Mouse (Mus musculus) ovary, adult 18-20 months (tissue): ENCODE measurements around the gene Sgms1.

Experiments used
- DNase-seq: peaks from one replicate; pipeline ENCODE4 v3.0.0; 2022; ENCODE audit warnings: low spot score, mixed read lengths

Gene Sgms1

DNA sequence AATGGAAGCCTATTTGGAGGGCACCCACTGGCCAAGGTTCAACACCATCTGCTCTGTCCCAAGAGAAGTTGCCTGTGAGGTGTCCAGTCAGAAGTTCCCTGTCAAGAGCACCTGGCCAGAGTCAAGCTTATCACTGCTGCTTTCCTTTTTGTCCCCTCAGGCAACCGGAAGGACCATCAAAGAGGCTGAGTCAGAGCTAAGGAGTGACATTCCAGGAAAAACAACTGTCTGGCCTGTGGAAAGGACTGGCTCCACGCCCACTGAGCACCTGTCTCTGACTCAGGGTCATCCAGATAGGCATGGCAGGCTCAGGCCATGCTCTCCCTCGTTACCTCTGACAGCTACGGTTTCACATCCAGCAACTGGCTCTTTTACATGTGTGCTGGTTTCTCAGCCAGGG is 147.4 kb downstream of the Sgms1 start:
- no peak for DNase-seq

DNA sequence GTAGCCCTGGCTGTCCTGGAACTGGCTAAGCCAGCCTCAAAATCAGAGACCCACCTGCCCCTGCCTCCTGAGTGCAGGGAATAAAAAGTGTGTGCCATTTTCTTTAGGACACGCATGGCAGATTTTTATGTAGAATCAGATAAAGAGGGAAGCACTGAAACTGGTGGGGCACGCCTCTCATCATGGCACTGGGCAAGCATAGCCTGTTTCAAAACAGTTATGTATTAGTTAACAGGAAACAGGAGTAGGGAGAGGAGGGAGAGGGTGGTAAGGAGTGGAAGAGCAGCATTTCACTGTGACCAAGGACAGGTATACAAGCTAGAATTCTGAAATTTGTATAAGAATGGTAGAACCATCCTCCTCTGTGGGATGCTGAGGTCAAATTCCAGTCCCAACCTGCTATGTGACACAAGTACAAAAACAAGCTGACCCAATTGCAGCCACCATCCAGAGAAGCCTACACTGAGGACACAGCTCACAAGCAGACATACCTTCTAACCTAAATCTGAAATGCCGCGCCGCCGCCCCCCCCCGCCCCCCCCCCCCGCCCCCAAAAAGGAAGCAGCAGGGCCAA is 149.0 kb downstream of the Sgms1 start:
- no peak for DNase-seq

DNA sequence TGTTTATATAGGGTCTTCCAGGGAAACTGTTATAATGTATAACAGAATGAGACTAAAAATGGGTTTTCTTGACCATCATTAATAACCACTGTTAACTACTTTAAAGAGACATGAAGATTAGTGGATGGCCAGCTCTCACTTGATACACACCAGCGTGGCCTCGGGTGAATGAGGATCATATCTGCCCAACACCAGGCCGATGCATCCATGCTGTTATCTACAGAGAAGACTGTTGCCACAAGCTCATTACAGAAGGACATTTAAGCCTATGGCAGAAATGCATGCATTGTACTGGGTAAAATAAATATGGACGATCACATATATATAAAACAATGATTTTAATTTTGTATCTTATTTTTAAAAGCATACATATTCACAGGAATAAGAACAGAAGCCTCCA is 149.6 kb downstream of the Sgms1 start:
- DNase-seq = no peak

DNA sequence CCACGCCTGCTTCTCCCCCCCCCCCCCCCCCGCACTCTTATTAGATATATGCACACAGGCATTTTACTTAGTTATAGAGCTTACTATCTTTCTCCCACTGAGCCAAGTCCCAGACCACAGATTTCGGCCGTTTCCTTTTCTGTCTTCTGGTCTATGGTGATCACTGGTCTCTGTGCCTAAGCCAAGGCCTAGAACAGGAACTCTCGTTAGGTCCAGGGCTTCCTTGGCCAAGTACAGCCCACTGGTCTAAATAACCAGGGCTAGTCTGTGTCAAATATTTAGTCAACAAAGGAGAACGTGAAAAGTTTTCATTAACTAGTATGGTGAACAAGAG is 150.1 kb downstream of the Sgms1 start:
- no peak for DNase-seq

DNA sequence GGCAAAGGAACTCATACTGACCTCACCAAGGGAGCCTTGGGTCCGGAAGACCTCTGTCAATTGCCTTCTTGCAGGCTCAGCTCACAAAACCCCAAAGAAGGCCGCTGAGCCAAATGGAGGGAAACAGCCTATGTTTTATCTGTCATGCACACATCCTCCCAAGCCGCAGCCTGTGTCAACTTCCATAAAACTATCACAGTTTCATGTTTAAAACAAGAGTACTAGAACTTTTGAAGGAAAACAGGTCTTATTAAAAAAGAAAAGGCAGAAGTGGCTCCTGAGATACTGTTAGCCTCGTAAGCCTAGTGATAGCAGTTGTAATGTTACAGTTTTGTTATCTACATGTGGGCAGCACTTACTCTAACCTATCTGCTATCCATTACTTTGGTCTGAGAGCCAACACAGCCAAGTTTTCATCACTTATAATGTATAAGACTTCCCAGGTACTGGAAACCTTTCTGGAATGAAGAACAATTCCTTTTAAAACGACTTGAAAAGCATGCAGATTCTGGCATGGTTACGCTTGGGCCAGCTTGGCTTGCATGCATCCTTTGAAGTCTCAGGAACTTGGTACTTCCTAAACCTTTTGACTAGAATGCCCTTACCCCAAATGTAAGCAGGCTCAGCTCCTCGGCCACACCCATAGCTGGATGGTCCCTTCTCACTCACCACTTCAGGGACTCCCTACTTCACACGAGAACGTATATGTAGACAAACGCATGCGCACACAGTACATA is 150.6 kb downstream of the Sgms1 start:
- DNase-seq = no peak

DNA sequence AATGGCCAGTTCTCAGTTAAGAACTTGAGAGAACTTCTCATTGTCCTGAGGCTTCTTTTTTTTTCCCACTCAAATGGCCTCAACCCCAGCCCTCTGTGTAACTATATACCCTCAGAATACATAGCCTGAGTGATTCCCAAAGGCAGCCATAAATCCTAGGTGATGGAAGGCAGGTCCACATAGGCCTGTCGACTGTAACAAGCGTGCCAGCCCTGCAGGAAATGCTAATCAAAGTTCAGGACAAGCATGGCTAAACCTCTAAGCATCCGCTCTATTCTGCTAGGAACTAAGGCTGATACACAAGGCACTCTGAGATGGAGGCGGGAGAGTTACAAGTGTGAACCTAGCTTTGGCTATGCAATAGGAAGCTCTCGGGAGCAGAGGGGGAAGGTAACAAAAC is 151.8 kb downstream of the Sgms1 start:
- no peak for DNase-seq

DNA sequence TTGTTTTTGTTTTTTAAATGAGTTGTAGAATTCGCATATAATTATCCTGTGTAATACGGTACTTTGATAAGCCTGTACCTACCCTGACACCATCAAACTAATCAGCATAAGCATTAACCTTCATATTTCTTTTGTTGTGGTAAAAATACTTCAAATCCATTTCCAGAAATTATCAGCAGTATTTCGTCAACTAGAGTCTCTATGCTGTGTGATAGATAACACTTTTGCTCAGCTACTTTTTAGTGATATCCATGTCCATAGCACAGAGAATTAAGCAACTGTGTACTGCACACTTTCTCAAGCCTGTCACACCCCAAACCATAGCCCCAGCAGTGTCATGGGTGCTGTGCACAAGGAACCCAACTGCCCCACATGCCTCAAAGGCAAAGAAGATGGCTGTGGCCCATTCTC is 152.3 kb downstream of the Sgms1 start:
- no peak for DNase-seq

DNA sequence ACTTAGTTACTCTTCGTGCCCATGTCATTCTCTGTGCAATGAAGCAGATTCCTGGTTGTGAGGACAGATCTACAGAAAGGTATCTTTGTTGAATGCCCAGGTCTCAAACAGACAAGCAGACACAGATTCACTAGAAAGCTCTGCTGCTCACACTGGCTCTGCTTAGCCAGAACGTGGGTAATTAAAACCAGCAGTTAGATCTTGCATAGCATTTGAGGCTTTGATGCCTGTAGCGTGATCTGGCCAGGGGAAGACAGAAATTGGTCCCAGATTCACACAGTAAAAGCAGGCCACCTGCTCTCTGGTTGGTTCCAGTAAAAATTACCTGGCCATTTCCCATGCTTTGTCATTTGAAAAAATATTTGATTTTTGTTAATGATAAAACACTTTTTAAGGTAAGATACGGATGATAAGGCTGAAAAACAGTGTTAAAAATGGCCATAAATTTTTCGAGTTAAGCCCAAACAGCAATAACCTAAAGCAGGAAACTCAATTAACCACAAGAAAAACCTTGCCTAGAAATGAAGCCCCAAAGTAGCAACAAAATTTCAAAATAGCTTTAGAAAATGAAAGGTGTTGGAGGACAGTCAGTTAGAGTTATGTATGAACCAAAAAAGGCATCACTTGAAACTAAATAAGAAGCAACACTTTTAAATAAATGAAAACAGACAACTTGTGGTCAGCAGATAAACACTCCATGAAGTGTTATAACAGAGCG is 154.6 kb downstream of the Sgms1 start:
- no peak for DNase-seq

DNA sequence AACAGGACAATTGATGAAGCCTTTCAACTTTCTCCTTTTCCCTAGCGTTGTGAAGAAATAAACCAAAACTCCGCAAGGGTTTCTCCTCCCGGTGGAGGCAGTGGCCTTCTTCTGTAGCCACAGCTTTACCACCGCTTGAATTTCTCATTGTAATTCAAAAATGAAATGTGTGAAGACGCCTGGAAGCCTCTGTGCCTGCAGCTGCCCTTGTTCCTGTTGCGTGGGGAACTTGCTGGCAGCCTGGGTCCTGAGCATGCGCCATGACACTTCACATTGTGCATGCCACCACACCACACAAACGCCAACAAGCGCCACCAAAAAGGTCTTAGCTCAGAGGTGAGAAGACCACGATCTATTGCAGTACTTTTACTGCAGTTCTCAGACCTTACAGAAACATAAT is 158.2 kb downstream of the Sgms1 start:
- DNase-seq = no peak

DNA sequence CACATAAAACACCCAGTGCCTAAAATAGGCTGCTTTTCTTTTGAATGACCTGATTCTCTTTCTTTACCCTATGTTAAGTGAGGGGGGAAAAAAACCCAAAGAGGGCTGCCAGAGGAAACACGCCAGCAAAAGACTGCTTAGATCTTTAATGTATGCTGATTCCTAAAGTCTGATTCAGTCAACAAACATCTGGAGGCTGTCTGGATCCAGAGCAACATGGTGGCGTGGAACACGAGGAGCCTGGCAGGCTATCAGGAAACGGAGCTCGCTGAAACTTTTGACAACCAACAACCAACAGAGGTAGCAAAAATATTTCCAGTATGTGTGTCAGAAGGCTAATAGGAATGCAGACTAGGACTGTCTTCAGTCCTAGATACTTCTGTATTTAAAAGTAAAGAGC is 158.7 kb downstream of the Sgms1 start:
- DNase-seq = no peak

DNA sequence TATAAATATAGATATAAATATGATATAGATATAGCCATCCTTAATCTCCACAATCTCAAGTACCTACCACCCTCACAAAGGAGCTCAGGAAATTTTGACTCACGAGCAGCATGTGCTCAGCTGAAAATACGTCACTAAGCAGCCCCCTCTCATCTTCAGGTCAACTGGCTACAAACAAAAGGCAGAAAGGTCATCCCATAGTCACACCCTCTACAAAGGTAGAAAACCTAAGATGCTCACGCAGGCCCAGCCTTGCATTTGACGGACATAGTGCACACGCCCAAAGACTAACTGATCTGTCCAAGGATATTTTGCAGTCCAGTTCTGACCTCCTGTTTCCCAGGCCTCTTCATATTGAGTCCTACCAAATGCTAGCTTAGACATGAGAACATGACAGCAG is 159.2 kb downstream of the Sgms1 start:
- DNase-seq = no peak

DNA sequence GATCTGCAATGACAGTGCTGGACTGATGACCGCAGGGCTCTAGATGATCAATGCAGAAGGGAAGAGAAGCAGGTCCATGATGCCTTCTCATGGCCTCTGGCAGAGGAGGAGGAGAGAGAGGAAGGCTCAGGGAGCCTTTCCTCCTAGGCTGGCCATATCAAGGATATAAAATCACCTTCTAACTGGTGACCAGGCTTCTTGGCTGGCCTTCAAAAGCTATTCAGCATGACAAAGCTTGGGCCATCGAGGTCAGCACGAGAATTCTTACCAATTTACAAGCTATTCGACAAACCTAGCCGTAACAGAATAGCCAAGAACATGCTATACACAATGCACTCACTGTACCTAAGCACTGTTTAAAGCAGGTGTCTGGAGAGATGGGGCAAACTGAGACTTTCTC is 159.7 kb downstream of the Sgms1 start:
- no peak for DNase-seq

DNA sequence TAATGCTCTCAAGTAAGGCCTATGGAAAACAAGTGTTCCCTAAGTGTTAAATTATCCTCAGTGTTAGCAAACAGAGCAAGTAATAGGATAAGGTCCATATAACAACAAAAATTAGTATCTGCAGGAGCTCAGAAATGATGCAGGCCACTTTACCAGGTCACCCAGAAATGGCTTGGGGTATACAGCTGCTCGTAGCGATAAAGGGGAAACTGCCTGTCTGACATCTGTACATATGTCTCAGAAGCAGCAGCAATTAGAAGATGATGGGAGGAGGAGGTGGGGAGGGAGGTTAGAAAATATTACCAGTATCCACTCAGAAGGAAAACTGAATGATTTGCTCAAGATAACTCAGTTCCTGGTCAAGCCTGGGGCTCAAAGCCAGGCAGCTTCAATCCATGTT is 162.3 kb downstream of the Sgms1 start:
- no peak for DNase-seq

DNA sequence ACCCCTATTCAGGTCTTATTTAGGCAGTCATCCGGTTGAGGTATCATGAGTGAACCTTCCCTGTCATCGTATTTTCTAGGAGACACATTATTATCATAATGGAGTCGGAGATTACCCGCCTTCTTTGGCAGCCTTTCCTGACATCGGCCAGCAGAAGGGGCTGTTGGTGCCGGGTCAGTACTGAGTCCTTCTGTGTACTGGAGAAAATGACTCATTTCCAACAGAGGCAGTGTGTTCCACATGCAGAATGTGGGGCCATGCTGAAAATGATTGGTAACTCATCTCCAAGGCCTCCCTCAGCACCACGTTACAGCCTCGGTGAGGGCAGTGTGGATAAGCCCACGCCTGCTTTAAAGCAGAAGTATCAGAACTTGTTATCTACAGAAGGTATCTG is 164.4 kb downstream of the Sgms1 start:
- no peak for DNase-seq

DNA sequence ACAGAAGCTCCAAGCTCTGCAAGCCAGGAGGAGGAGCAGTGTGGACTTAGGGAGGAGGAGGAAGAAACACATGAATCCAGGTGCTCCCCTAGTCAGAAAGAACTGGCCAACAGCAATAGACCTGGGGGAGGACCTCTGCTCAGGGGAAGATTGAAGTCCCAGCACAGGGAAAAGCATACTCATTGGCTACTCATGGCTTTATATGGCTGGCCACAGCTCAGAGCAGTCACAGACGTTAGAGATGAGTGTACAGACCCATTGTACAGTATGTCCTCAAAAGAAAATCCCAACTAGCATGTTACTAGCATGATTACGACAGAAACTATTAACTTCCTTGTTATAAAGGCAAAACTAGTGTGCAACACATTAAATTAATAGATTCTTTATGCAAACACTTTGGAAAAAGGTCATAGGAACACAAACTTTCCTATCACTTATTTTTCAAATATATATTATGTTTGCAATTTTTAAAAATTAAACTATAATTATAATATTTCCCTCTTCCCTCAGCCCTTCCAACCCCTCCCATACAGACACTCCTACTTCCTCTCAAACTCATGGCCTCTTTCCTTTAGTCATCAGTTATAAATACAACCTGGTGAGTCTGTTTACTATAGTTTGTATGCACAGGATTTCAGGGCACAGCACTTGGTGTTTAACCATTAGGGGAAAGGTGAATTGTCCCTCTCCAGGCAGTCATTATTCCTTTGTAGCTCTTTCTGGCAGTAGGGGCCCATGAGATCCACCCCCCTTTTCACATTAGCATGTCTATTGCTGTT is 165.0 kb downstream of the Sgms1 start:
- no peak for DNase-seq

DNA sequence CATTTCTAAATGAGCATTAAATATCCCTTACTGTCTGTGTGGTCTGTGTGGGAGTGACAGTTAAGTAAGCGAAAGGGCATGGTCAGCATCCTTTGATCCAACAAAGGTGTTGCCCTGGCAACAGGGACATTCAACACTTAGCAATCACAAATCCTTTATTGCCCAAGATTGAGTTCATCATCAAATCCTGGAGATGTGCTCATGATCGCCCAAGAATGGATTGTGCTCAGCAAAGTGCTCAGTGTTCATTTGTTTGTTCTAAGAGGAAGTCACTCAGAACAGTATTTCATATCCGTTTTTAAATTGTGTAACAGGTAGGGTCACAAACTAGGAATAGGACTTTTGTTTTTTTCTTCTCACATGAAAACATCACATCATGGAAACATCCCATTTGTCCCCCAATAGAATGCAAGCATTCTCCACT is 165.8 kb downstream of the Sgms1 start:
- DNase-seq = no peak

DNA sequence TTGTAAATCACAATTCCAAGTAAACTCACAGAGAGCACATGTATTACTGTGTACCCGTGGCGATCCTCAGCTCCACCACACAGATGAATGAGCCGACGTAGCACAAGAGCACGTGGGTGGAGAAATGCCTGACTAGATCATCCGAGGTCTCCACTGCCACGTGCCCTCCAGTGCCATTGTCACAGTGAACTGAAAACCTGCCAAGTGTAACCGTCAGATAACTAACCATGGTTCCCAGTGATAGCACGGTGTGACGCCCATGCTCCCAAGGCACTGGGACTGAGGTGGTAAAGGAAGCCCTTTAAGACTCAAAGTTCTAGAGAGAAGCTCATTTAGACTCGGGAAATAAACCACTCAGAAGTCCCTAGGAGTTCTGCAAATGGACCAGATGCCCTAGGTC is 167.4 kb downstream of the Sgms1 start:
- DNase-seq = no peak

DNA sequence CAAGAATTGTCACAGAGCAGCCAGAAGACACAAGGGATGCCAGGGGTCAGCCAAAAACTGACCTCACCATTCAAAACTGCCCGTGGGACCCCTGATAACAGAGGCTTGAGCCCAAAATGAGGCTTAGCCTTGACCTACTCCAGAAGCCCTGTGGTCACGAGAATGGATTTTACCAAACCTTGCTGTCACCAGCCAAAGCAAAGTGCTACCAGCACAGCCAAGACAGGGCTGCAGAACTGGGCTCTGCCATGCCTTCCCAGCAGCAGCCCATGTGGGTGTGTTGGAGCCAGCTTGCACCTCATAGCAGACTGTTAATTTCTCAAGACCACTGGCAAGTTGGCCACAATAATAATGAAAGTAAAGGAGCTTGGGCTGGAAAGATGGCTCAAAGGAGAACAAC is 168.5 kb downstream of the Sgms1 start:
- DNase-seq = no peak

DNA sequence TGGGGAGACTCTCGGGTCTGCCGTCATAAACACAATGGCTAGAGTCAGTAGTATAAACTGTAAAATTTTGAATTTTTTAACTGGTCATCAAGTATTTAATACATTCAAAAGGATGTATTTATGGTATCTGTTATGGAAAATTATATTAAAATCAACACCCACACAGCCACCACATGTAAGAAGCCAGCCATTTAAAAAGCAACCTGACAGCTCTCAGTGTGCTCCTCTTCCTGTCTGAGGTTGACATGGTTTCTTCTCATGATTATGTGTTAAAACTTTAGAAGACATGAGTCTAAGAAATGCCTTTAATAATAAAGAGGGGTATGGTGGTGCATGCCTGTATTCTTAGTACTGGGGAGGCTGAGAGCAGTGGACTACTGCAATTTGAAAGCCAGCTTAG is 172.8 kb downstream of the Sgms1 start:
- DNase-seq = no peak

DNA sequence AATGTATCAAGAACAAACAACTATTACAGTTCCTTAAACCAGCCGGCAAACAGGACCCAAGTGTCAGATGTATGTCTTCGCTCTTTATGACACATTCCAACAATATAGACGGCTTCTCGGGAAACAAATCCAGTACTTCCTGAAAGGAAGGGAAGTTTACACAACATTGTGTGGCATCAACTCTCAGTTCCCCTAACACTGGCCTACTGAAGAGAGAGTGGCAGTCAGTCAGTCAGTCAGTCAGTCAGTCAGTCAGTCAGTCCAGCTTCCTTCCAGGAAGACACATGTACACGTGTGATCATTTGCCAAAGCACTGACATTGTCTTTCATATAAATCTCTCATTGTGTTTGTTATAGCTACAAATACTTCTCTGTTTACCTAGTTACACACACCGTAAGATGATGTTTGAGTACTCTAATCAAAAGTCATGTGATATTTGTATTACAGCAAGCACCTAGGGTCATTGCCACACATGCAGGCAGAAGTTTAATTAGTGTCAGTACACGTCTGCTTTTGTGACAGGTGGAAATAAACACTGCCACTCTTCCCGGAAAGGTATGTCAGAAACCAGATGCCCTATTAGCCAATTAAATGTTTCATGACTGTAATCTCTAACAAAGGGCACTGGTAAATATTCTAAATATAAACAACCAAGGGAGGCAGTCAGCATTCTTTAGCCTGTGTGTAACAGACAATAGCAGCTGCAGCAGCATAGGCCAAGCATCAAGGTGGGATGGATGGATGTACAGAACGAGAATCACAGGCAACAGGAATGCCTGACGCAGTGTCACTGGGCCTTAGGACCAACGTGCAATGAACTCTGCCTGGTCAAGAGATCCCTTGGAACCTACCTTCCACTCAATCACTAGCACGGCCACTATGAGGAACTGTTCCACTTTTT is 174.4 kb downstream of the Sgms1 start:
- DNase-seq = no peak

DNA sequence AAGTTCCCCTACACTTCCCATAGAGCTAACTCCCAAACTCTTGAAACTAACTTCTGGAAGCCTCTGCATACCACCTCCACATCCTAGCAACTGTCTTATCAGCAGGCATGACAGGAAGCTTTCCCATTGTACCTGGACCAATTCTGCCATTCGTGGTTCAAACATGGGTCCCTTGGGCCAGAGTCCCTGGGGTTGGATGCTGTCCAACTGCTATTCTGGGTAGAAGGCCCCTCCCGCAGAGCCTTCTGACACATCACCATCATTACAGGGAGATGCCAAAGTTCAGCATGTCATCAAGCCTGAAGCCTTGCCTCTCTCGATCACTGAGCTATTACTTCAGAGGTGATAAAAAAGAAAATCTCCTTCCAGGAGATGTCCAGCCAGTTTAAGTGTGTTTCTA is 175.9 kb downstream of the Sgms1 start:
- no peak for DNase-seq

DNA sequence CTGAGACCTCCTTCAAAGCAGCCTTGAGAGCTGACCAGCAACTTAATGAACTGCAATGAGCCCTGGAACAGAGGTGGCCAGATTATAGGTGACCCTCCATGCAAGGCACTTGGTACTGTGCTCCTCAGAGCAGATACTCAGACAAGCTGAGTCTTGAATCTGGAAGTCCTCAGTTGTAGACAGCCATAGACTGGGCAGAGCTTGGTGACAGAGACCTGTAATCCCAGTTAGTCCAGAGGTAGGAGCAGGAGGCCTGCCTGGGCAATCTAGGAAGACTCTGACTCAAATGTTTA is 178.3 kb downstream of the Sgms1 start:
- DNase-seq = no peak
